Mouse (Mus musculus) adrenal gland, postnatal 25 days (tissue): ENCODE data around the gene Gm11541. TPM values are rescaled to one million over a fixed set of nuclear protein-coding genes. Genes with fewer than 3 reads are reported as not detected.
A peak's percentile ranks its signal among the peaks of the same experiment; 100 is the strongest.
"Not testable (repeated sequence)": the region's sequence is repeated elsewhere in the genome, so short reads cannot be mapped to it uniquely, and the experiment has no call there.

Experiments used
- DNase-seq: peaks from one replicate; pipeline ENCODE4 v3.0.0; 2021; ENCODE audit warnings: mixed read lengths
- total RNA-seq: library from RNA; stranded (reverse); gene quantifications from 2 replicates; pipeline ENCODE4 v1.2.3, GENCODE M21; 2021

Gm11541 gene
- total RNA-seq, 1 experiment from 2014 or later: not detected

DNA sequence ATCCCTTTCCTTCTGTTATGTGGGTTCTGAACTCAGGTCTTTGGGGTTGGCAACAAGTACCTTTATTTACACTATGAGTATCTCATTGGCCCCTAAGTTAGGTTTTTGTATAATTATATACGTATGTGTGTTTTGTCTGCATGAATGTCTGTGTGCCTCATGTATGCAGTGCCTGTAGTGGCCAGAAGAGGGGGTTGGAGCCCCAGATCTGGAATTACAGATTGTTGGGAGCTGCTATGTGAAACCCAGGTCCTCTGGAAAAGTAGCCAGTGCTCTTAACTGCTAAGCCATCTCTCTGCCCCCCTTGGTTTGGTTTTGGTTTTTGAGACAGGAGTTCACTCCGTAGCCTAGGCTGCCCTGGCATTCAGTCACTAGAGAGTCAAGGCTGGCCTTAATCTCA is 7.2 kb downstream of the Gm11541 start:
- DNase-seq: no peak

DNA sequence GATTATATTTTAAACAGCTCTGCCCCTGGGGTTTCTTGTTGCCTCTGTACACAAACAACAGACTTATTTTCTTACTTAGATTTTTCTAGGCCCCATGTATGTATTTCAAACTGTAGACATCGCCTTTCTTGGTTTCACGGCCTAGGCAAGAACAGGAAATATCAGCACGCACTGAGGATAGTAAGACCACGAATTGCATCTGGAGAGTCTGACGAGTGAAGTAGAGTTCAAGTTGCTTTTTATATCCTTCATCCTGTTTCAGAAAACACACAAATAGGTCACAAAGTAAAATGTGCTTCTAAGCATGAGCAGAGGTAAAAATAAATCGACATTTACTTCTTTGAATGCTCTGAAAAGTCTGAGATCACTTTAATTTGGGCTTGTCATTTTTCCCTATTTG is 8.8 kb downstream of the Gm11541 start:
- DNase-seq: no peak

DNA sequence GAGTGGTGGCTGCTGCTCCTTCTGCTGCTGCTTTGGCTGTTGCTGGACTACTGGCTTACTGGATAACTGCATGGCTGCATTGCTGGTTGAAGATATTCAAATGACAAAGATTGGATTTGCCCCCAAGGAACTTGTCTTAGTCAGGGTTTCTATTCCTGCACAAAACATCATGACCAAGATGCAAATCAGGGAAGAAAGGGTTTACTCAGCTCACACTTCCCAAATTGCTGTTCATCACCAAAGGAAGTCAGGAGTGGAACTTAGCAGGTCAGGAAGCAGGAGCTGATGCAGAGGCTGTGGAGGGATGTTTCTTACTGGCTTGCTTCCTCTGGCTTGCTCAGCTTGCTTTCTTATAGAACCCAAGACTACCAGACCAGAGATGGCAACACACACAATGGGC is 11.8 kb downstream of the Gm11541 start:
- DNase-seq: not testable (repeated sequence)

DNA sequence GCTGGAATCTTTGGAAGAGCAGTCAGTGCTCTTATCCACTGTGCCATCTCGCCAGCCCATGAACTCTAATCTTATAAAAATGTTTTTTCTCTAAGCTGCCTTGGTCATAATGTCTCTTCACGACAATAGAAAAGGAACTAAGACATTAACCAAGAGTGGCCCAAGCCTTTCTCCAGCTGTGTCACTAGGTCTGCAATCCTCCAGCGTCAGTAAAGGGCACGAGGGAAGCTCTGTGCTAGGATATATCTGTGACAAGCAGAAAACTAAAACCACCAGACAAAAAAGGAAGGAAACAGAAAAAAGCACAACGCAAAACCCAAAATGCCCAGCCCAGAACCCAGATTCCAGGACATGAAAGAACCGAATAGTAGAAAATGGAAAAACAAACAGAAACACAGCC is 17.1 kb downstream of the Gm11541 start:
- DNase-seq: no peak

DNA sequence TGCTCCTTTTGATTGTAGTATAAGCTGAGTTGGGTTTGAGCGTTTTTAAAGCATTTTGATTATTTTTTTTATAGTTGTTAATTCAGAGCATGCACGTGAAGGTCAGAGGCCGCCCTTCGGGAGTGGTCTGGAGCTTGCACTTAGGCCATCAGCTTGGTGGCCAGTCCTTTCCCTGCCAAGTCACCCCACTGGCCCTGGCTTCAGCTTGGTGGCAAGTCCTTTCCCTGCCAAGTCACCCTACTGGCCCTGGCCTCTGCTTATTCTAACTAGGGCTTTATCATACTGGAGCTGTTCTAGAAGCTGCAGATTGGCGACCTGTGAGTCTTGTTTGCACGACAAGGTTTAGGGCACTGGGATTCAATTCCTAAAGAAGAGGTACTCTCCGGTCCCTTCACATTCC is 21.9 kb downstream of the Gm11541 start:
- no peak for DNase-seq

DNA sequence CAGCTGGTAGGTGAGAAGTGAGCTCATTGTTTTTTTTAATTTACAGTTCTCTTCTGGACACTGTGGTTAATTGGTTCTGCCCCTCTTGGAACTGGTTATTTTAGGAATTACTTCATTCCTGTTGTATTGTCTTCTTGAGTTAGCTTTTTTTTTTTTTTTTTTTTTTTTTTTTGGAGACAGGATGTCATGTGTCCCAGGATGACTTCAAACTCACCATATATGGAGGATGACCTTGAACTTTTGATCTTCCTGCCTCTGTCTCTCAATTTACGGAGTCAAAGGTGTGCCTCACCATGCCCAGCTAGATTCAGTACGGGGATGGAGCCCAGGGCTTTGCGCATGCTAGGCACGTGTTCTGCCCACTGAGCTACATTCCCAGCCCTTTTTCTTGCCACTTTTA is 22.7 kb downstream of the Gm11541 start:
- no peak for DNase-seq

DNA sequence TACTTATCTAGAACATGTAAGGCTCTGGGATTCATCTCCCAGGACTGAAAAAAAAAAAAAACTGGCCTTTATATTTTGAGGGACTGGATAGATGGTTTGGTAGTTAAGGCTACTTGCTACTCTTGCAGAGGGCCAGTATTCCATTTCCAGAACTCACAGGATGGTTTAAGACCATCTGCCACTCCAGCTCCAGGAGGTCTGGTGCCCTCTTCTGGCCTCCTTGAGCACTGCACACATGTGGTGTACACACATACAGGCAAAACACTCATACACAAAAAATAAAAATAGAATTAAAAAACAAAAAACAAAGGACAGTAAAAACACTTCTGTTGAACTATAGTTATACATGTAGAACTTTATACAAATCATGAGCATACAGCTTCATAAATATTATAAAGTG is 23.7 kb downstream of the Gm11541 start:
- no peak for DNase-seq

DNA sequence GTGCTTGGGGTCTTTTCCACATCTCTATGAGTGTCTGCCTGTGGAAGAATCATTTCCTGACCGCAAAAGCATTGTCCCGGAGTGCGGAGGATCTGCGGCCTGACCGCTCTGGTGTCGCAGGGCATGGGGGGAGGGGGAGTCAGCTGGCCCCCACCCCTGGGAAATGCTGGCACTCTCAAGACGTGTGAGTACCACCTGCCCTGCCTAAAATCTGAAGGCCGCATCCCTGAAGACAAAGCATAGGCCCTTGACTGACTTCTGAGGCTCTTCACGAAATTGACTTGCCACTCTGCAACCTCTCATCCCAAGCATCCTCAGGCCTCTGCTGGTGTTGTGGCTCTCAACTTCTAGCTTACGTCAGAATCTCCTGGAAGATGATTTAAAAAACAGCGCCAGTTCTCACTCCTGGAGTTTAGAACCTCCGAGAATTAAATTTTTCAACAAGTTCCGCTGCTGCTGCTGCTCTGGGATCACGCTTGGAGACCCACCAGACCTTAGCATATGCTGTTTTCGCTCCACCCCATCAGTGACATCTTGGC is 26.6 kb downstream of the Gm11541 start:
- no peak for DNase-seq

DNA sequence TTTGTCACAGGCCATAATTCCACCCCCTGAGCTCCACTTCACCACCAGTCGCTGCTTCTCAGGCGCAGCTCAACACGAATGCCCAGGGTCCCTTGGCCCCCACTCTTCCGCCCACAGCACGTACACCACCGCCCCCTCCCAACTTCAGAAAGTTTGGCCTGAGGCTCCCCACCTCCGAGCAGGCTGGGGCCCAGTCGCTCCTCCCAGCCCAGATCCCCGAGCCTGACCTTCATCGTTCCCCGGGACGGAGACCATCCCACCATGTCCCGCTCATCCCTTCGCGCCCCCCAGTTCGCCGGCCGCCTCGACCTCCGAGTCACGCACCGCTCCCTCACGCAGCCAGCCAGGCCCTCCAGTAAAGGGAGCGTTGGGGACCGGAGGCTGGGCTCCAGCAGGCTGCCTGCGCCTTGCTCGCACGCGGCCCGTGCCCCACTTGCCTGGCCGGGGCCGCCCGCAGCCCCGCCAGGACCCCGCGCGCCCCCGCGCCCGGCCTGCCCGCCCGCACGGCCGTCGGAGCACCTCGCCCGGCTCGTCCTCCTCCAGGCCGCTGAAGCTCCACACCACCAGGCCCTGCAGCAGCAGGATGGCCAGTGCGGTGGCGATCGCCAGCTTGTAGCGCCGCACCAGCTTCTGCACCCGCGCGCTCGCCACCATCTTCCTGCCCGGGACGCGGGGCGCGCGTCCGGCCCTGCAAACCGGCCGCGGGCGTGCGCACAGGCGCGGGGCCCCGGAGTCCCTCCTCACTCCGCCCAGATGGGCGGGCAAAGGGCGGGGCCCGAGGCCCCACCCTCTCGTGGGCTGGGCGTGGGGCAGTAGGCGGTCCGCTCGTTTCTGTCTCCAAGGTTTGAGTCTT is 27.3 kb downstream of the Gm11541 start, which contains the start of gene Xylt2:
TSS of gene Xylt2 (minus strand) at position 762 of the 853 bp plus-strand sequence.
- peak; percentile 94 for DNase-seq

DNA sequence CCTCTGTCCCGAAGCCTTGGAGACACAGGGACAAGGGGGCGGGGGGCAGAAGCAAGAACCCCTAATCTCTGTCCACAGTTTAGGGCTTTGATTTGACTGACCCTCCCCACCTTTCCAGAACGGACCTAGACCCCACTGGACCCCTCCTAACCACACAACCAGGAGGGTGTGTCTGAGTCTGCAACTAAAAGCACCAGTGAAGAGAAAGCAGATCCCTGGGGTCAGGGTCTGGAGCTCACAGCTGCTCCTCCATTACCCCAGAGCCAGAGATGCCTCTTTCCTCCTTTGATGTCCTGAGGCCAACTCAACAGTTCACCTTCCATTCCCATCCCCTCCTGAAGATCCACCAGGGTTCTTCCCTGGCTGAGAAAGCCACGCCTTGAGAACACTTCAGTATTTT is 28.0 kb downstream of the Gm11541 start:
- no peak for DNase-seq

DNA sequence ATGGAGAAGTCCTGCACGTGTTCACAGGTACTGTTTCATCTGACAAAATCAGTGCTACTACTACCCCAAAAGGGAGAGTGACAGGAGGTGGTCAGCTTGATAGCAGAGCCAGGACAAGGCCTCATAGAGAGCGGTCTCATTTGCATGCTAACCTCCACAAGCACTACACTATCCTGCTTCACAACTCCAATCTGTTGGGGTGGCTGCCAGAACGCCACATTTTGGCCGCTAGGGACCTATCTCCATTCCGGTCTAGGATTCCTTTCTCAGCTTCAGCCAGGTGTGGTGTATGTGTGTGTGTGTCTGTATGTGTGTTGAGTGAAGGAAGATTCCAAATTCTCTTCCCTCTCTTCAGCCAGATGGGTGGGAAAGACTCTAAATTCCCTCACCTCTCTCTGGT is 28.9 kb downstream of the Gm11541 start:
- no peak for DNase-seq

DNA sequence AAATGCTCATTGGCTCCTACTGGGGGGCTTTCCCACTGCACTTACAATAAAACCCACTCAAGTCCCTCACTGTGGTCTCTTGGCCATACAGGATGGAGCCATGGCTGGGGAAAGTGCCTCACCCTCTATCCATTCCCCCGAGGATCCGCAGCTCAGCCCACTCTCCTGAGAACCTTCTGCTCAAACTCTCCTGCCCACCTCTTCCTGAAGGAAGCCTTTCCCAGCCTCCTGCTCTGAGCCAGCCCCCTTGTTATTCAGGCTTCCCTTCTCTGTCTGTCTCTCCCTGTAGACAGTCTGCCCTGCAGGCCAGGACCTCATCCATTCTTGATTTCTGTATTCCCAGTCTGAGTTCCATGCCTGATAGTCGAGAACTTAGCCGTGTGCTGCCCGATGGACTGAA is 29.3 kb downstream of the Gm11541 start:
- DNase-seq: no peak

DNA sequence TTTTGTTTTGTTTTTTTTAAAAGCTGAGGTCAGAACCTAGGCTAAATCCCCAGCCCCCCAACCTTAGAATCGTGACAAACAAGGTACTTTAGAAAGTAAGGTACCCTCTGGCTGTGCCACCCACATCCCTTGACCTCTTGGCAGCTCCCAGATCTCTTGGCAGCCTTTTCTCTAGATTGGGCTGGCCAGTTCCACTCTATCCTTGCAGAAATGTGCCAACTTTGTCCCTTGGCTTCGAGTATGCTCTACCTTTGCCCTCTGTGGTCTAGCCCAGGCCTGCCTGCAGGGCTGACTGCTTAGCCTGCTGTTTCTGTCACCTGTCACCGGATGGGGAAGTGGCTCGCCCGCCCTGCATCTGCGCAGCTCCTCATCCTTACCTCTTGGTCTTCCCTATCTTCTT is 39.0 kb downstream of the Gm11541 start:
- no peak for DNase-seq

DNA sequence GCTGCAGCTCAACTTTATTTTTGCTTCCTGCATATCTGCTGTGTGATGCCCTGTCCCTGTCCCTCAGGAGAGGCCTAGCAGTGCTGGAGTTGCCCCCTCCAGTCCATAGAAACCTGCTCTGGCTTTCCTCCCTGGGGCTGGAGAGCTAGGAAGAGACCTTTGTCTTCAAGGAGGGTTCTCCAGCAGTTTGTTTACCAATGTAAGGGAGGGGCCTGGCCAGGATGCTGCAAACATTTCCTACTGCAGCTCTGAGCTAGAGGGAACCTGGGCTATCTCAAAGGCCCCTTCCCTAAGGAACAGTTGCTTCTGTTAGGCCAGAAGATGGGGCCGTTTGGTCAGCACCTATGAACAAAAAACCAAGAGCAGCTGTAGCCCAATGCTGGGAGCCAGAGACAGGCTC is 43.0 kb downstream of the Gm11541 start:
- DNase-seq: no peak

DNA sequence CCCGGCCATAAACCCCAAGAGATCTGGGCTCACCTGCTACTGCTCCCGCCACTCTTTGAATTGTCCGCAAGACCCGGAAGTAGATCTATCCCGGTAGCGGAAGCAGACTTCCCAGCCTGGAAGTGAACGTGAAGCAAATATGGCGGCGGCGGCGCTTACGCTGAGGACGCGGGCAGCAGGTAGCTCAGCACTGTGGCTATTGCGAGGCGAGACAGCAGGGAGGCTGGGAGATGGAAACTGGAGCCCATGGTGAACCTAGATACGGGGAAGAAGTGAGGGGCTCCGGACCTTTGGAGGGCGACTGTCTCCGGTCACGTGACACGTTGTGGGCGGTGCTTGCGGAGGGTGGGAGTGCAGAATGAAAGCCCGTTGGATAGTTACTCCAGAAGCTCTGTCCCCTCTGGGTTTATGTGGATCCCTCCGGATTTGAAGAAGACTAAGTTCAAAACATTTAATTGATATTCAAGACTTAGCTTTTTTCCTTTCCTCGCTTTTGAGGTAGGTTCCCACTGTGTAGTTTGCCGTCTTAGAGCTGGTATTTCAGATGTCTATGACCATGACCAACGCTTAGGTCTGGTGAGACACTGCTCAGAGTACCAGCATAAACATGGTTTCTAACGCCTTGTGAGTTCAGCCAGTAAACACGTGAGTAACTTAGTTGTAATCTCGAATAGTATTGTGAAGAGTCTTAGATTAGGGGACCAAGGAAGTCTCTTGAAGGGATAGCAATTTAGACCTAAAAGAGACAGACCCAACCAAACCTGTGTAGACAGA is 50.4 kb downstream of the Gm11541 start, which contains the start of the genes Mrpl27 and Eme1:
TSS of gene Mrpl27 (plus strand) at position 105 of the 774 bp plus-strand sequence.
TSS of gene Eme1 (minus strand) at position 302 of the 774 bp plus-strand sequence.
- peak; percentile 86 for DNase-seq

DNA sequence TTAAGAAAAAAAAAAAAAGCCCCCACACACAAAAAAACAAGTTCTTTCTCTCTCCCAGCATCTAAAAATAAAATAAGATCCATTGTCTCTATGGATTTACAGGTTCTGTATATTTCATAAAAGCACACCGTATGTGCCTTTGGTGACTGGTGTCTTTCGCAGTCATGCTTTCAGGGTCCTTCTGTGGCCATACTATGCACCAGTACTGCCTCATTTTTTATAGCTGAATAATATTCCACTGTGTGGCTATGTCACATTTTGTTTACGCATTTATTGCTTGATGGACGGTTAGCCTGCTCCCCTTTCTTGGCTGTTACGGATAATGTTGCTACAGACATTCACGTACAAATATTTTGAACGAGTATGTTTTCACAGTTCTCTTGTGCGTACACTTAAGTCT is 51.3 kb downstream of the Gm11541 start:
- no peak for DNase-seq

DNA sequence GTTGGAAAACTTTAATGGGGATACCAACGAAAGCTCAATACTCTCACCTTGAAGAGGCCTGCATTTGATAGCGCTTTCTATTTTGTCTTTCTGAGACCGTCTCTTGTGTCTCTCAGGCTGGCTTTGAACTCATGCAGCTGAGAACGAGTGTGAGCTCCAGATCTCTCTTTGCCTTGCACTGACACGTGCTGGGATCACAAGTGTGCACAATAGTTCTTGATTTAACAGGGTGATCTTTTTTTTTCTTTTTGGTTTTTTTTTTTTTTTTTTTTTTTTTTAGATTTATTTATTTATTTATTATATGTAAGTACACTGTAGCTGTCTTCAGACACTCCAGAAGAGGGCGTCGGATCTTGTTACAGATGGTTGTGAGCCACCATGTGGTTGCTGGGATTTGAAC is 53.1 kb downstream of the Gm11541 start:
- not testable (repeated sequence) for DNase-seq

DNA sequence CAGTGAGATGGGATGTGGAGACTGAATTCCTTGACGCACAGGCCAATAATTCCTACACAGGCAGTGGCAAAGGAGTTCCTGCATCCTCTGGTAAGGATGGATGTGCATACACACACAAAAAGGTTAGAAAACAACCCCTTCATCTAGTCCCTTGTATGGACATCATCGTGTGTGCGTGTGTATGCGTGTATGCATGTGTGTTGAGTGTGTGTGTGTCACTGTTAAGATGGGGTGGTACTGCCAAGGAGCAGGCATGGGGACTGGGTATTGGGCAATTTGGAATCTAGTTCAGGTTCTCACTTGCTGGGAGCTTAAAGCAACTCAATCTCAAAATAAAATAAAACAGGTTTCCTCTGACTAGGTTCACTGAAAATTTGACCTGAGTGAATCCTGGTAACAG is 57.8 kb downstream of the Gm11541 start:
- DNase-seq: no peak

Other genes with a start within 250 kb of the Gm11541 start
- gene Cacna1g, start 230.3 kb downstream of the Gm11541 start, total RNA-seq: 0.24 and 1.0 TPM in 2 replicates
- not detected in 2 replicates for gene Spata20, start 218.3 kb downstream of the Gm11541 start, total RNA-seq
- gene Epn3, start 204.5 kb downstream of the Gm11541 start, total RNA-seq: 14.6 and 18.7 TPM in 2 replicates
- gene Mycbpap, start 182.8 kb downstream of the Gm11541 start, total RNA-seq: 5.9 and 8.5 TPM in 2 replicates
- gene Rsad1, start 155.2 kb downstream of the Gm11541 start, total RNA-seq: 13.1 and 18.3 TPM in 2 replicates
- gene Chad, start 139.5 kb downstream of the Gm11541 start, total RNA-seq: not detected in 2 replicates
- 120 and 121 TPM in 2 replicates for gene Acsf2, start 102.6 kb downstream of the Gm11541 start, total RNA-seq
- gene Lrrc59, start 74.7 kb downstream of the Gm11541 start, total RNA-seq: 90.9 and 112 TPM in 2 replicates
- 74.4 and 84.2 TPM in 2 replicates for gene Mrpl27, start 50.7 kb downstream of the Gm11541 start, total RNA-seq
- gene Eme1, start 50.5 kb downstream of the Gm11541 start, total RNA-seq: 0.85 and 2.1 TPM in 2 replicates
- gene Xylt2, start 27.0 kb downstream of the Gm11541 start, total RNA-seq: 16.0 and 22.1 TPM in 2 replicates
- gene Cdc34b, start 37.3 kb upstream of the Gm11541 start, total RNA-seq: 0.55 TPM in 1 of 2 replicates, not detected in the other
- not detected in 2 replicates for gene Tmem92, start 78.2 kb upstream of the Gm11541 start, total RNA-seq
- gene Col1a1, start 231.7 kb upstream of the Gm11541 start, total RNA-seq: 74.0 and 116 TPM in 2 replicates